Mouse (Mus musculus): Measurements from ENCODE around the gene Phospho1.

Phospho1 gene

GRCm38 (mm10) chr11:95824071-95824876, at the start of gene Phospho1:
Gene Phospho1 (plus strand): TSS chr11:95824499.
- ChIA-PET CTCF (interaction anchor here in 2 of 4 experiments (0.6 to 1.2 kb wide), 7 partner anchors 17 to 240 kb away, joined by 3 to 5 read pairs (median 3); no protein-coding TSS in a partner anchor), POLR2A (interaction anchor here in 3 of 4 experiments (0.7 to 5.9 kb wide), 39 partner anchors 9 to 410 kb away, joined by 3 to 34 read pairs (median 4); partner anchors contain the start of gene Abi3 (in 2 of the 3))

GRCm38 (mm10) chr11:95777323-95778297, 46.7 kb upstream of the Phospho1 start:
- ChIA-PET POLR2A (interaction anchor here in 3 of 4 experiments (0.6 to 3.2 kb wide), 23 partner anchors 9 to 745 kb away, joined by 3 to 23 read pairs (median 4); partner anchors contain the start of genes Atp5g1 (in 2 of the 3), Abi3 (in 1 of the 3) and Snf8 (in 1 of the 3)), CTCF (interaction anchor here (0.6 to 3.0 kb wide), 15 partner anchors 8 to 936 kb away, joined by 3 to 21 read pairs (median 3); no protein-coding TSS in a partner anchor)

DNA sequence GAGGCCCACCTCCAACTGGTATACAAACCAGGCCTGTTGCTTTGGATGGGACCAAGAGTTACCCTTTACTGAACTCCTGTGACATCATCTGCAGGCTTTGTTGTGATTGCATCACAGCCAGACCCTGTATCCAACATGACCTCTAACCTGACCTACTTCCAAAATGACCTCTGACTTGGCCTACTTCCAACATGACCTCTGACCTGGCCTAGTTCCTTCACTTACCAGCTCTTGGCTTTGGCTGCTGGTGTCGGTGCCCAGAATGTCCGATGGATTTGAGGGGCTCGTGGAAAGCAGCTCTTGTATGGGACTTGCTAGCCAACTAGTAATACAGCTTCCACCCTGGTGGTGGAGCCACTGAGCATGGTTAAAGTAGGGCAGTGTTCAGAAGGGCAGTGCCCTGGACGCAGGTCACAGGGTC, 45.5 kb upstream of the Phospho1 start:
- ChIA-PET POLR2A (interaction anchor here (0.5 to 3.2 kb wide), 12 partner anchors 10 to 297 kb away, joined by 3 to 23 read pairs (median 4); partner anchors contain the start of genes Abi3 (in 1 of the 4) and Atp5g1 (in 1 of the 4)), CTCF (interaction anchor here (0.5 to 3.0 kb wide), 20 partner anchors 8 to 297 kb away, joined by 3 to 21 read pairs (median 3); partner anchors contain the start of gene Atp5g1 (in 1 of the 4))

GRCm38 (mm10) chr11:95779366-95779765, 44.9 kb upstream of the Phospho1 start:
- CTCF ChIA-PET: interaction anchor here (0.5 to 3.0 kb wide), 21 partner anchors 8 to 516 kb away, joined by 3 to 21 read pairs (median 3); no protein-coding TSS in a partner anchor
- POLR2A ChIA-PET: interaction anchor here in 3 of 4 experiments (0.5 to 3.2 kb wide), 12 partner anchors 11 to 183 kb away, joined by 3 to 23 read pairs (median 4); partner anchors contain the start of gene Abi3 (in 1 of the 3)

DNA sequence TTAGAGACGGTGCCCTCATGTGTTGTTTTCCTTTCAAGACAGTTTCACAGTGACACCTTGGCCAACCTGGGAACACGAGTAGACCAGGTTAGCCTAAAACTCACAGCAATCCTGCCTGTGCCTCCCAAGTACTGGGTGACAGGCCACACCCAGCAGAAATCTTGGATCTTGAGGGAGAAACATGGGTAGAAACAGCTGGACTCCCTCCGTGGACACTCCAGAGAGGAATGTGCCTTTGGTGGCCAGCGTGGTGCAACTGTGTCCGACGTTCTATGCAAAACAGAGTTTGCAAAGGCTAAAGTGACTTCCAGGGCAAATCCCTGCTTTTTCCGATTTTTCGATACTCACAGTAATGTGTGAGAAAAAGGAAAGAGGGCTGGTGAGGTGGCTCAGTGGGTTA, 43.8 kb upstream of the Phospho1 start:
- ChIA-PET CTCF (interaction anchor here in 2 of 4 experiments (0.6 to 1.5 kb wide), 3 partner anchors 10 to 1108 kb away, joined by 3 to 7 read pairs (median 4); no protein-coding TSS in a partner anchor), POLR2A (interaction anchor here in 2 of 4 experiments (0.6 to 1.7 kb wide), 6 partner anchors 11 to 160 kb away, joined by 3 to 9 read pairs (median 4); no protein-coding TSS in a partner anchor)

GRCm38 (mm10) chr11:95781557-95781956, 42.7 kb upstream of the Phospho1 start:
- CTCF ChIA-PET: interaction anchor here in 3 of 4 experiments (0.6 to 1.5 kb wide), 9 partner anchors 11 to 104 kb away, joined by 3 to 7 read pairs (median 3); no protein-coding TSS in a partner anchor

DNA sequence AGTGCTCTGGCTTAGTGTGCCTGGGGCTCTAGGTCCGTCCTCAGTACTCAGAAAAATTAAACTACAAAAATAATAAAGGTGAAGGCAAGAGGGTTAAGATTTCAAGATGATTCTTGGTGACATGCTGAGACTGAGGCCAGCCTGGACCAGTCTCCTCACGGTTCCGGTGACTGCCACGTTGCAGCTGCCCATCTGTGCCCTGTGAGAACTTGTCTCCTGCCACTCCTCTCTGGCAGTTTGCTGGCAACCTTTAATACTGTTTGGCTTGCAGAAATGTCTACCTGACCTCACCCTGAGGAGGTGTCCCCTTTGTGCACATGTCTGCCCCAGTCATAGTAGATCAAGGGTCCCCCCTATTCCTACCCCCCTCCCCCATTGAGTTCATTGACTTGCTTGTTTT, 40.8 kb upstream of the Phospho1 start:
- CTCF ChIA-PET: interaction anchor here in 3 of 4 experiments (0.5 to 0.8 kb wide), 4 partner anchors 72 to 360 kb away, joined by 3 to 16 read pairs (median 3); no protein-coding TSS in a partner anchor
- POLR2A ChIA-PET: interaction anchor here in 2 of 4 experiments (0.6 to 1.6 kb wide), 3 partner anchors 12 to 231 kb away, joined by 3 read pairs; no protein-coding TSS in a partner anchor

More at GRCm38 (mm10) chr11:95781557-95781956, 42.7 kb upstream of the Phospho1 start:
- POLR2A ChIA-PET: interaction anchor here in 3 of 4 experiments (0.5 to 1.8 kb wide), 29 partner anchors 8 to 467 kb away, joined by 3 to 12 read pairs (median 4); no protein-coding TSS in a partner anchor

- CTCF ChIA-PET: interaction anchor here (0.5 to 0.8 kb wide), 5 partner anchors 44 to 360 kb away, joined by 3 to 16 read pairs (median 3); no protein-coding TSS in a partner anchor
- POLR2A ChIA-PET: interaction anchor here in 3 of 4 experiments (0.6 to 2.2 kb wide), 5 partner anchors 8 to 230 kb away, joined by 3 to 11 read pairs (median 3); no protein-coding TSS in a partner anchor
These were observed 40.3 kb upstream of the Phospho1 start for GRCm38 (mm10) chr11:95783958-95784357.

DNA sequence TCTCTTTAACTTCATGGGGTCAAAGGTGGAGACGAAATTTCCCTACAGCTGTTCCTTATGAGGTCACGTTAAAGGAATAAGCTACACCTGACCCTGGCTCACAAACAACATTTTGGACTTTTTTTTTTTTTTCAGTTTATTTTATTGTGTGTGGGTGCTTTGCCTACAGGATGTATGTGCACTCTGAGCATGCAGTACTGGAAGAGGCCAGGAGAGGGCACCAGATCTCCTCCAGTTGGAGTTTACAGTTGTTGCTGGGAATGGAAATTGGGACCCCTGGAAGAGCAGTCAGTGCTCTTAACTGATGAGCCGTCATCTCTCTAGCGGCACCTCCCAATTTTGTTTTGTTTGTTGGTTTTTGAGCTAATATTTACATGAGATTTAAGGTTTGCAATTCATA, 38.6 kb upstream of the Phospho1 start:
- CTCF ChIA-PET: interaction anchor here in 3 of 4 experiments (0.6 to 1.6 kb wide), 9 partner anchors 10 to 154 kb away, joined by 3 to 4 read pairs (median 3); no protein-coding TSS in a partner anchor

DNA sequence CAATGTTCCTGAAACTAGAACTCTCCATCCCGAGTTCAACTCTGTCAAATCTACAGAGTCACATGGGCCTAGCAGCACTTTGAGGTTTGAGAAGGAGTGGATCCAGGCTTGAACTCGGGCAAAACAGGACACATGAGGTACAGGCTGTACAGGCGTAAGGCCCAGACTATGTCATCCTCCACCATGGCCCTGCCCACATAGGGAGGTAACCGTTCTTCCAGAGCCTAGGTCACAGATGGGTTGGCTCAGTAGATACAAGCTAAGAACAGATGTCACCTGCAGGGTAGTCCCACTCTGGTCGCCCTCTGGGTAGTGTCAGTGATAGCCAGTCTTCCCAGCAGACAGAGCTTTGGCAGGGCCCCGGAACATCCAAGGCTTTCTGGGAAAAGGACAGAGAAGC, 37.8 kb upstream of the Phospho1 start:
- CTCF ChIA-PET: interaction anchor here in 3 of 4 experiments (0.5 to 2.0 kb wide), 16 partner anchors 8 to 306 kb away, joined by 3 to 9 read pairs (median 4); no protein-coding TSS in a partner anchor
- POLR2A ChIA-PET: interaction anchor here in 2 of 4 experiments (0.8 to 1.3 kb wide), 5 partner anchors 11 to 243 kb away, joined by 3 to 7 read pairs (median 3); no protein-coding TSS in a partner anchor

More for the DNA sequence above, 38.6 kb upstream of the Phospho1 start:
- POLR2A ChIA-PET: interaction anchor here in 2 of 4 experiments (0.6 to 2.2 kb wide), 6 partner anchors 12 to 320 kb away, joined by 3 to 11 read pairs (median 6); no protein-coding TSS in a partner anchor

DNA sequence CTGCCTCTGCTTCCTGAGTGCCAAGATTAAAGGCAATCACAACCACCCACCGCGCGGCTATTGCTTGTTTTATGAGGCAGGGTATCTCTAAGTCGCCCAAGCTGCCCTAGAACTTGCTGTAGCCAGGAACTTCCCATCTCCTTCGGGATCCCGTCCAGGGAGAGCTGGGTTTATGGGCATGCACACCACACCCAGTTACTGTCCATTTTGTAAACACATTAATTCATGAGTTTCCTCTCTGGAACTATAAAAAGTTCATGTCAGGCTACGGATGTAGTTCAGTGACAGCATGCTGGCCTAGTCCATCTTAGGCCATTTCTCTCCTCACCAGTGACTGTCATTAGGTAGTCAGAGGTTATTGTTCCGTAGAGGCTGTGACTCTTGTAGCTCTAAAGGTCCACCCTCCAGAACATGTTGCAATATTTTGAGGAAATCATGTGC, 34.8 kb upstream of the Phospho1 start:
- ChIA-PET CTCF (interaction anchor here in 1 of 4 experiments (1.0 kb wide), 1 partner anchor 10 kb away, joined by 3 read pairs; no protein-coding TSS in a partner anchor), POLR2A (interaction anchor here in 1 of 4 experiments (1.1 kb wide), 1 partner anchor 8 kb away, joined by 3 read pairs; no protein-coding TSS in a partner anchor)

DNA sequence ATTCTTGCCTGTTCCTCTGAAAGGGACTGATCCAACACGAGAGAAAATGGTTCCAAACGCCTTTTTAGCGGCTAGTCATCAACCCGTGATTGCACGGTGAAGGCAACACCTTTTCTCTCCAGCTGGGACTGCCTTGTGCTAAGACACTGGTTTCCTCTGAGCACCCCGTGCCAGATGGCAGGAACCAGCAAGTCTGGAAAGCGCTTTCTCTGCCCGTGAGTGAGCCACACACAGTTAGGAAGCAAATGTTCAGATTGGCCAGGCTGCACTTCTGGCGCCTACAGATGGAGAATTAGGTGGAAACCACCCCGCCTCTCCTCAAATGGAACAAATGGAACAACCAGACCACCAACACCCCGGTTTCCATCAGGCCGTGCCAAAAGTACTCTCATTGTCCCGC, 32.5 kb upstream of the Phospho1 start:
- ChIA-PET POLR2A (interaction anchor here in 2 of 4 experiments (1.8 to 2.2 kb wide), 3 partner anchors 10 to 13 kb away, joined by 3 to 9 read pairs (median 4); no protein-coding TSS in a partner anchor), CTCF (no interaction called here)

DNA sequence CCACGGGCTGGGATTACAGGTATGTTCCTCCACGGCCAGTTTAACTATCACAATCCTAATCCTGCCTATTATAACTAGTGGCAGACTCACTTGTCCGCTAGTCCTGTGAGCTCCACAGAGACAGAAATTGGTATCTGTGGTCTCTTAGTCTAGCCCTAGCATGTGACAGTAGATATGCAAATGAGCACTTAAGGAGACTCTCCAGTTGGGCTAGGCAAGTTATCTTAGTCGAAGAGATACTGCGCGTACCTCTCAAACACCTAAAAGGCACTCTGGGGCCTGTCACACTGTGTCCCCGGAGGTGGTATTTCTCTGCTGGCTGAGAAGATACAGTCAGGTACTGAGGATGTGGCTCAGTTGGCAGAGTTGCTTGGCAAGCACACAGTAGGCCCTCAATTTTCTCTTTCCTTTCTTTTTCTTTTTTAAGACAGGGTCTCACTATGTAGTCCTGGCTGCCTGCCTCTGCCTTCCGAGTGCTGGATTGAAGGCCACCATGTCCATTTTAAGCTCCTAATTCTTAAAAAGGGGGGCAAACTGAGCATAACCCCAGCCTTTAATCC, 31.3 kb upstream of the Phospho1 start:
- POLR2A ChIA-PET: interaction anchor here in 2 of 4 experiments (0.6 to 2.2 kb wide), 6 partner anchors 9 to 225 kb away, joined by 3 to 5 read pairs (median 3); no protein-coding TSS in a partner anchor
- CTCF ChIA-PET: interaction anchor here in 1 of 4 experiments (1.0 kb wide), 1 partner anchor 14 kb away, joined by 3 read pairs; no protein-coding TSS in a partner anchor

GRCm38 (mm10) chr11:95794201-95794600, 30.1 kb upstream of the Phospho1 start:
- POLR2A ChIA-PET: interaction anchor here in 2 of 4 experiments (0.7 to 1.3 kb wide), 2 partner anchors 9 to 348 kb away, joined by 3 read pairs; no protein-coding TSS in a partner anchor
- CTCF ChIA-PET: interaction anchor here in 1 of 4 experiments (0.6 kb wide), 1 partner anchor 14 kb away, joined by 3 read pairs; no protein-coding TSS in a partner anchor

- ChIA-PET POLR2A (interaction anchor here in 2 of 4 experiments (0.7 to 2.0 kb wide), 4 partner anchors 9 to 249 kb away, joined by 3 to 6 read pairs (median 3); no protein-coding TSS in a partner anchor), CTCF (interaction anchor here in 2 of 4 experiments (0.7 to 1.1 kb wide), 2 partner anchors 17 to 484 kb away, joined by 3 to 15 read pairs; no protein-coding TSS in a partner anchor)
These were observed 28.7 kb upstream of the Phospho1 start for GRCm38 (mm10) chr11:95795582-95795981.

- POLR2A ChIA-PET: interaction anchor here in 3 of 4 experiments (0.5 to 2.3 kb wide), 33 partner anchors 8 to 607 kb away, joined by 3 to 10 read pairs (median 4); partner anchors contain the start of genes Phospho1 (in 2 of the 3), Igf2bp1 (in 1 of the 3) and Snf8 (in 1 of the 3)
- CTCF ChIA-PET: interaction anchor here in 3 of 4 experiments (0.6 to 1.6 kb wide), 11 partner anchors 11 to 451 kb away, joined by 3 to 8 read pairs (median 3); no protein-coding TSS in a partner anchor
These were observed 19.3 kb upstream of the Phospho1 start for GRCm38 (mm10) chr11:95805010-95805409.

Data from embryonic stem cell, embryonic (primary cell).